Mouse (Mus musculus) heart, embryonic 16.5 days (tissue): ENCODE data around the gene Nmt1. TPM values are rescaled to one million over a fixed set of nuclear protein-coding genes. Genes with fewer than 3 reads are reported as not detected.

Source experiments
- ATAC-seq: fragments of 200-750 bp; cut with Nextera tagmentation; replicated peaks from 2 replicates; pipeline ENCODE4 v1.8.0; 2017; ENCODE audit warnings: moderate number of reproducible peaks; ENCODE audit not compliant: insufficient read depth, low FRiP score; ENCODE audit errors: extremely low read depth
- H3K27ac ChIP-seq: fragments of 300-500 bp; sonication (generic); 2 replicates; pipeline ENCODE4 v1.5.1; 2014; ENCODE audit warnings: mild to moderate bottlenecking, low read length, control low read depth, moderate library complexity
- H3K27me3 ChIP-seq: fragments of 300-500 bp; sonication (generic); 2 replicates; pipeline ENCODE4 v1.6.1; 2014; ENCODE audit warnings: low read length, mixed read lengths; ENCODE audit not compliant: control insufficient read depth, insufficient read depth
- H3K36me3 ChIP-seq: fragments of 300-500 bp; sonication (generic); 2 replicates; pipeline ENCODE4 v1.6.1; 2014; ENCODE audit not compliant: control insufficient read depth, insufficient read depth
- H3K4me1 ChIP-seq: fragments of 300-500 bp; sonication (generic); 2 replicates; pipeline ENCODE4 v1.6.1; 2014; ENCODE audit warnings: low read length, mixed read lengths; ENCODE audit not compliant: control insufficient read depth, insufficient read depth
- H3K4me2 ChIP-seq: fragments of 300-500 bp; sonication (generic); 2 replicates; pipeline ENCODE4 v1.6.1; 2014; ENCODE audit warnings: low read depth, mild to moderate bottlenecking, control low read depth, low read length
- H3K4me3 ChIP-seq: fragments of 300-500 bp; sonication (generic); 2 replicates; pipeline ENCODE4 v1.5.1; 2014; ENCODE audit warnings: mild to moderate bottlenecking, control low read depth, low read length
- H3K9ac ChIP-seq: fragments of 300-500 bp; sonication (generic); 2 replicates; pipeline ENCODE4 v1.6.1; 2014; ENCODE audit warnings: low read length, control low read depth
- H3K9me3 ChIP-seq: fragments of 300-500 bp; sonication (generic); replicated peaks from 2 replicates; pipeline ENCODE4 v1.6.1; 2016; ENCODE audit warnings: low read length; ENCODE audit not compliant: control insufficient read depth
- WGBS: fragments of 180-500 bp; shearing (Covaris S2); extraction: QIAGEN DNeasy Blood & Tissue Kit; methylation state at CpG from one replicate; pipeline ENCODE4 v1.1.7; 2014; 5-methylcytosine and 5-hydroxymethylcytosine counted together
- polyA plus RNA-seq: library from polyadenylated mRNA; unstranded; fragments of >200 nt; fragmentation: Nextera tagmentation; extraction: Ambion mirVana; gene quantifications from 2 replicates; pipeline ENCODE4 v1.2.1, GENCODE M21; 2015

Nmt1 gene
- polyA plus RNA-seq, 1 experiment from 2014 or later, result 39.1 TPM

- no peaks in the 10 kb centered on the region for H3K27me3 ChIP-seq
- H3K36me3 ChIP-seq, result no peaks in the 10 kb centered on the region; the same call in 1 of the 2 replicates
- peak overlapping the region; percentile 52; the same call in 1 of the 2 replicates for H3K27ac ChIP-seq
- H3K4me1 ChIP-seq, result peaks cover 33% of the 10 kb centered on the region
- peak; percentile 84 for ATAC-seq
- no peaks in the 10 kb centered on the region for H3K9me3 ChIP-seq
- WGBS, result under 1% methylated on average over 35 of the region's 35 CpGs
- H3K4me3 ChIP-seq, result peak overlapping the region; percentile 76
- H3K9ac ChIP-seq, result peak overlapping the region; percentile 63
- H3K4me2 ChIP-seq, result peak overlapping the region; percentile 89
Observed at GRCm38 (mm10) chr11:103102725-103103349, 74.8 kb downstream of the Nmt1 start.

- H3K27ac ChIP-seq, result no peak overlapping the region
- H3K4me3 ChIP-seq, result peak overlapping the region; percentile 76
- no peaks in the 10 kb centered on the region for H3K27me3 ChIP-seq
- ATAC-seq, result no peak
- peak overlapping the region; percentile 89 for H3K4me2 ChIP-seq
- no peaks in the 10 kb centered on the region; the same call in 1 of the 2 replicates for H3K36me3 ChIP-seq
- H3K9me3 ChIP-seq, result no peaks in the 10 kb centered on the region
- no peak overlapping the region; the same call in 1 of the 2 replicates for H3K9ac ChIP-seq
- WGBS, result 58% methylated on average over 8 of the region's 8 CpGs
- peaks cover 25% of the 10 kb centered on the region for H3K4me1 ChIP-seq
Observed at GRCm38 (mm10) chr11:103103621-103104020, 75.6 kb downstream of the Nmt1 start.

- Histone ChIP-seq H3K27me3 (no peaks in the 10 kb centered on the region), H3K36me3 (no peaks in the 10 kb centered on the region; the same call in 1 of the 2 replicates), H3K27ac (no peak overlapping the region), H3K4me2 (no peak overlapping the region), H3K9ac (no peak overlapping the region), H3K9me3 (no peaks in the 10 kb centered on the region), H3K4me3 (no peak overlapping the region), H3K4me1 (peaks cover 17% of the 10 kb centered on the region)
- 69% methylated on average over 7 of the region's 7 CpGs for WGBS
- ATAC-seq, result no peak
Observed at GRCm38 (mm10) chr11:103104469-103104868, 76.5 kb downstream of the Nmt1 start.

- H3K9ac ChIP-seq, result no peak overlapping the region
- no peak for ATAC-seq
Observed at GRCm38 (mm10) chr11:103105180-103105725, 77.3 kb downstream of the Nmt1 start.

GRCm38 (mm10) chr11:103105810-103106209 is 77.8 kb downstream of the Nmt1 start:
- no peak overlapping the region for H3K4me2 ChIP-seq
- H3K9me3 ChIP-seq, result no peaks in the 10 kb centered on the region
- 85% methylated on average over 6 of the region's 6 CpGs for WGBS
- H3K27me3 ChIP-seq, result no peaks in the 10 kb centered on the region
- no peaks in the 10 kb centered on the region; the same call in 1 of the 2 replicates for H3K36me3 ChIP-seq
- no peak overlapping the region for H3K27ac ChIP-seq
- H3K9ac ChIP-seq, result no peak overlapping the region
- no peak overlapping the region for H3K4me3 ChIP-seq
- H3K4me1 ChIP-seq, result peaks cover 12% of the 10 kb centered on the region
- no peak for ATAC-seq

More at GRCm38 (mm10) chr11:103105180-103105725, 77.3 kb downstream of the Nmt1 start:
- Histone ChIP-seq H3K9me3 (no peaks in the 10 kb centered on the region), H3K4me1 (peaks cover 15% of the 10 kb centered on the region), H3K27me3 (no peaks in the 10 kb centered on the region), H3K4me3 (no peak overlapping the region), H3K36me3 (no peaks in the 10 kb centered on the region; the same call in 1 of the 2 replicates), H3K27ac (no peak overlapping the region), H3K4me2 (no peak overlapping the region)
- WGBS, result 57% methylated on average over 14 of the region's 14 CpGs

GRCm38 (mm10) chr11:103106386-103106785 is 78.4 kb downstream of the Nmt1 start:
- Histone ChIP-seq H3K9ac (no peak overlapping the region), H3K27me3 (no peaks in the 10 kb centered on the region), H3K27ac (no peak overlapping the region), H3K9me3 (no peaks in the 10 kb centered on the region), H3K4me2 (no peak overlapping the region), H3K4me1 (peaks cover 15% of the 10 kb centered on the region), H3K4me3 (no peak overlapping the region), H3K36me3 (no peaks in the 10 kb centered on the region; the same call in 1 of the 2 replicates)
- ATAC-seq, result no peak
- WGBS, result 70% methylated on average over 4 of the region's 4 CpGs

GRCm38 (mm10) chr11:103111301-103111700 is 83.3 kb downstream of the Nmt1 start:
- ATAC-seq, result no peak
- H3K4me2 ChIP-seq, result peak overlapping the region; percentile 85
- H3K9me3 ChIP-seq, result no peaks in the 10 kb centered on the region
- H3K27ac ChIP-seq, result peak overlapping the region; percentile 72
- no peaks in the 10 kb centered on the region for H3K27me3 ChIP-seq
- peak overlapping the region; percentile 57 for H3K4me3 ChIP-seq
- H3K4me1 ChIP-seq, result peaks cover 23% of the 10 kb centered on the region
- WGBS, result 26% methylated on average over 10 of the region's 10 CpGs
- no peaks in the 10 kb centered on the region; the same call in 1 of the 2 replicates for H3K36me3 ChIP-seq
- peak overlapping the region; percentile 77 for H3K9ac ChIP-seq

- Histone ChIP-seq H3K9me3 (no peaks in the 10 kb centered on the region), H3K27ac (peak overlapping the region; percentile 72), H3K27me3 (no peaks in the 10 kb centered on the region), H3K4me3 (peak overlapping the region; percentile 57), H3K9ac (peak overlapping the region; percentile 77), H3K36me3 (no peaks in the 10 kb centered on the region), H3K4me1 (peaks cover 23% of the 10 kb centered on the region), H3K4me2 (peak overlapping the region; percentile 85)
- 3% methylated on average over 28 of the region's 28 CpGs for WGBS
- no peak for ATAC-seq
Observed at GRCm38 (mm10) chr11:103111881-103112551, 84.0 kb downstream of the Nmt1 start.

GRCm38 (mm10) chr11:103112552-103112912 is 84.5 kb downstream of the Nmt1 start:
- H3K27me3 ChIP-seq, result no peaks in the 10 kb centered on the region
- H3K27ac ChIP-seq, result peak overlapping the region; percentile 72
- H3K4me2 ChIP-seq, result peak overlapping the region; percentile 85
- peaks cover 23% of the 10 kb centered on the region for H3K4me1 ChIP-seq
- WGBS, result 23% methylated on average over 9 of the region's 9 CpGs
- H3K36me3 ChIP-seq, result no peaks in the 10 kb centered on the region
- peak overlapping the region; percentile 77 for H3K9ac ChIP-seq
- H3K4me3 ChIP-seq, result peak overlapping the region; percentile 57
- H3K9me3 ChIP-seq, result no peaks in the 10 kb centered on the region
- no peak for ATAC-seq
